In genomic region chr1:93634481-93634891, GRCm38 (mm10) we compare ENCODE assay signal across 8 mouse cellular contexts. TPM values are rescaled to one million over a fixed set of nuclear protein-coding genes. Genes with fewer than 3 reads are reported as not detected.
DNase-seq lines count a peak whose midpoint lies in the region; ATAC-seq and TF ChIP-seq lines count a peak whose summit lies in the region.

No protein-coding gene starts in this region.

- peaks cover 35% of the 10 kb centered on the region for H3K36me3 ChIP-seq in megakaryocyte, embryonic 14.5 days (replicated peaks; ENCODE audit: low read length)
- H3K36me3 ChIP-seq in embryonic facial prominence, embryonic 11.5 days (replicated peaks; ENCODE audit: control insufficient read depth, insufficient read depth, low read depth, low read length), result no peaks in the 10 kb centered on the region
- peaks cover 2% of the 10 kb centered on the region; the same call in 1 of the 2 replicates for H3K36me3 ChIP-seq in heart, embryonic 11.5 days (ENCODE audit: control insufficient read depth, insufficient read depth, low read length)
- peaks cover 15% of the 10 kb centered on the region for H3K36me3 ChIP-seq in kidney, embryonic 15.5 days
- peaks cover 14% of the 10 kb centered on the region; the same call in 1 of the 2 replicates for H3K36me3 ChIP-seq in limb, embryonic 15.5 days
- H3K36me3 ChIP-seq in midbrain, postnatal 0 days (ENCODE audit: insufficient read depth, low read length), result 0 out of 2 replicates have a peak, but pooled peaks cover 7% of the 10 kb centered on the region

- H3K4me2 ChIP-seq in embryonic facial prominence, embryonic 11.5 days (ENCODE audit: low read depth, low read length), result peak overlapping the region; percentile 93
- H3K4me2 ChIP-seq in heart, embryonic 11.5 days, result peak overlapping the region; percentile 91
- peak overlapping the region; percentile 90 for H3K4me2 ChIP-seq in kidney, embryonic 15.5 days
- H3K4me2 ChIP-seq in limb, embryonic 15.5 days, result peak overlapping the region; percentile 82
- peak overlapping the region; percentile 83 for H3K4me2 ChIP-seq in midbrain, postnatal 0 days (ENCODE audit: low read depth, low read length, poor library complexity, severe bottlenecking)

- H3K4me3 ChIP-seq in megakaryocyte, embryonic 14.5 days (replicated peaks), result peak overlapping the region; percentile 96
- H3K4me3 ChIP-seq in embryonic facial prominence, embryonic 11.5 days (ENCODE audit: low read depth, low read length), result peak overlapping the region; percentile 86
- H3K4me3 ChIP-seq in heart, embryonic 11.5 days (ENCODE audit: low read depth, low read length), result peak overlapping the region; percentile 91
- peak overlapping the region; percentile 99 for H3K4me3 ChIP-seq in kidney, embryonic 15.5 days (replicated peaks)
- H3K4me3 ChIP-seq in limb, embryonic 15.5 days, result peak overlapping the region; percentile 96
- H3K4me3 ChIP-seq in midbrain, postnatal 0 days (ENCODE audit: low read depth, low read length), result peak overlapping the region; percentile 88

- no peaks in the 10 kb centered on the region for H3K27me3 ChIP-seq in megakaryocyte, embryonic 14.5 days (replicated peaks)
- no peaks in the 10 kb centered on the region for H3K27me3 ChIP-seq in embryonic facial prominence, embryonic 11.5 days (ENCODE audit: control insufficient read depth, insufficient read depth, low read length)
- no peaks in the 10 kb centered on the region for H3K27me3 ChIP-seq in heart, embryonic 11.5 days (ENCODE audit: control insufficient read depth, insufficient read depth, low read length)
- no peaks in the 10 kb centered on the region for H3K27me3 ChIP-seq in kidney, embryonic 15.5 days
- H3K27me3 ChIP-seq in limb, embryonic 15.5 days, result no peaks in the 10 kb centered on the region
- H3K27me3 ChIP-seq in midbrain, postnatal 0 days (ENCODE audit: insufficient read depth, low read length), result no peaks in the 10 kb centered on the region

- H3K27ac ChIP-seq in embryonic facial prominence, embryonic 11.5 days (replicated peaks; ENCODE audit: low read depth, low read length), result peak overlapping the region; percentile 70; the same call in 1 of the 2 replicates
- H3K27ac ChIP-seq in heart, embryonic 11.5 days (ENCODE audit: low read depth, low read length), result peak overlapping the region; percentile 87
- peak overlapping the region; percentile 94 for H3K27ac ChIP-seq in kidney, embryonic 15.5 days
- H3K27ac ChIP-seq in limb, embryonic 15.5 days, result peak overlapping the region; percentile 91
- peak overlapping the region; percentile 88 for H3K27ac ChIP-seq in midbrain, postnatal 0 days (ENCODE audit: low read depth, low read length)

- DNase-seq in embryonic facial prominence, embryonic 11.5 days (ENCODE audit: low spot score), result peak; percentile 43
- peak; percentile 54 for DNase-seq in midbrain, postnatal 0 days (ENCODE audit: low spot score)
- peak; percentile 15 for DNase-seq in thymus, postnatal 4 days

- H3K9ac ChIP-seq in embryonic facial prominence, embryonic 11.5 days (replicated peaks; ENCODE audit: low read length), result peak overlapping the region; percentile 82
- H3K9ac ChIP-seq in heart, embryonic 11.5 days (ENCODE audit: low read depth, low read length), result peak overlapping the region; percentile 91
- peak overlapping the region; percentile 94 for H3K9ac ChIP-seq in kidney, embryonic 15.5 days
- peak overlapping the region; percentile 99 for H3K9ac ChIP-seq in limb, embryonic 15.5 days
- peak overlapping the region; percentile 88 for H3K9ac ChIP-seq in midbrain, postnatal 0 days (replicated peaks; ENCODE audit: low read length, poor library complexity, severe bottlenecking)

- peaks cover 52% of the 10 kb centered on the region for H3K4me1 ChIP-seq in megakaryocyte, embryonic 14.5 days
- H3K4me1 ChIP-seq in embryonic facial prominence, embryonic 11.5 days (ENCODE audit: control insufficient read depth, insufficient read depth, low read length), result no peaks in the 10 kb centered on the region
- peaks cover 13% of the 10 kb centered on the region for H3K4me1 ChIP-seq in heart, embryonic 11.5 days (ENCODE audit: control insufficient read depth, insufficient read depth, low read length)
- H3K4me1 ChIP-seq in kidney, embryonic 15.5 days, result peaks cover 26% of the 10 kb centered on the region
- peaks cover 21% of the 10 kb centered on the region for H3K4me1 ChIP-seq in limb, embryonic 15.5 days
- H3K4me1 ChIP-seq in midbrain, postnatal 0 days (ENCODE audit: insufficient read depth, low read length), result peaks cover 6% of the 10 kb centered on the region

- no peak for TF ChIP-seq CTCF in midbrain, postnatal 0 days (IDR thresholded peaks at IDR 0.05)

- ATAC-seq in megakaryocyte, adult 5-6 weeks (ENCODE audit: poor library complexity, severe bottlenecking), result no peak
- no peak for ATAC-seq in embryonic facial prominence, embryonic 11.5 days (replicated peaks; ENCODE audit: insufficient number of reproducible peaks, low FRiP score, low TSS enrichment, low read depth)
- ATAC-seq in heart, embryonic 11.5 days (replicated peaks; ENCODE audit: insufficient number of reproducible peaks, low FRiP score, low TSS enrichment), result no peak; the same call in 1 of the 2 replicates
- no peak for ATAC-seq in kidney, embryonic 15.5 days (replicated peaks; ENCODE audit: low FRiP score)
- ATAC-seq in limb, embryonic 15.5 days (ENCODE audit: insufficient number of reproducible peaks, low FRiP score, low TSS enrichment, low read depth), result no peak
- no peak for ATAC-seq in midbrain, postnatal 0 days (ENCODE audit: low FRiP score)

- no peaks in the 10 kb centered on the region for H3K9me3 ChIP-seq in megakaryocyte, embryonic 14.5 days
- H3K9me3 ChIP-seq in embryonic facial prominence, embryonic 11.5 days (replicated peaks; ENCODE audit: control insufficient read depth, low read length), result no peaks in the 10 kb centered on the region
- no peaks in the 10 kb centered on the region for H3K9me3 ChIP-seq in heart, embryonic 11.5 days (replicated peaks; ENCODE audit: control insufficient read depth, low read length)
- H3K9me3 ChIP-seq in kidney, embryonic 15.5 days (replicated peaks), result no peaks in the 10 kb centered on the region
- no peaks in the 10 kb centered on the region for H3K9me3 ChIP-seq in limb, embryonic 15.5 days
- H3K9me3 ChIP-seq in midbrain, postnatal 0 days (ENCODE audit: low read length), result no peaks in the 10 kb centered on the region

- WGBS in embryonic facial prominence, embryonic 11.5 days, result 3% methylated on average over 6 of the region's 6 CpGs
- 7% methylated on average over 6 of the region's 6 CpGs for WGBS in heart, embryonic 11.5 days (ENCODE audit: insufficient replicate concordance)
- 5% methylated on average over 6 of the region's 6 CpGs for WGBS in kidney, embryonic 15.5 days
- 2% methylated on average over 6 of the region's 6 CpGs for WGBS in limb, embryonic 15.5 days
- 4% methylated on average over 6 of the region's 6 CpGs for WGBS in midbrain, postnatal 0 days

RNA-seq across cellular contexts. Expression of gene Stk25, which starts 24.0 kb away (rescaled TPM):
- polyA plus RNA-seq in megakaryocyte, embryonic 14.5 days (2012; ENCODE audit: insufficient read depth, low replicate concordance), result 21.0 and 51.8 TPM in 2 replicates
- 21.4 and 22.7 TPM in 2 replicates for total RNA-seq in megakaryocyte, adult 5-6 weeks (2015)
- total RNA-seq in megakaryocyte, adult 5-6 weeks (2017), result 26.5 and 39.6 TPM in 2 replicates
- 170 and 201 TPM in 2 replicates for polyA plus RNA-seq in embryonic facial prominence, embryonic 11.5 days (2014; fragmentation: Nextera tagmentation; extraction: Ambion mirVana)
- polyA plus RNA-seq in heart, embryonic 11.5 days (2014; fragmentation: Nextera tagmentation; extraction: Ambion mirVana), result 144 and 152 TPM in 2 replicates
- polyA plus RNA-seq in kidney, embryonic 15.5 days (2015; fragmentation: Nextera tagmentation; extraction: Ambion mirVana), result 169 and 180 TPM in 2 replicates
- 176 and 200 TPM in 2 replicates for polyA plus RNA-seq in limb, embryonic 15.5 days (2015; fragmentation: Nextera tagmentation; extraction: Ambion mirVana)
- total RNA-seq in midbrain, postnatal 0 days (2014; rRNA removed), result 301 and 335 TPM in 2 replicates
- 362 and 412 TPM in 2 replicates for polyA plus RNA-seq in midbrain, postnatal 0 days (2015; fragmentation: Nextera tagmentation; extraction: Ambion mirVana)

RNA-seq across cellular contexts. Expression of gene Bok, which starts 51.0 kb away (rescaled TPM):
- 0.84 TPM in 1 of 2 replicates, not detected in the other for polyA plus RNA-seq in megakaryocyte, embryonic 14.5 days (2012; ENCODE audit: insufficient read depth, low replicate concordance)
- not detected in 2 replicates for total RNA-seq in megakaryocyte, adult 5-6 weeks (2015)
- not detected in 2 replicates for total RNA-seq in megakaryocyte, adult 5-6 weeks (2017)
- polyA plus RNA-seq in embryonic facial prominence, embryonic 11.5 days (2014; fragmentation: Nextera tagmentation; extraction: Ambion mirVana), result 24.6 and 25.6 TPM in 2 replicates
- polyA plus RNA-seq in heart, embryonic 11.5 days (2014; fragmentation: Nextera tagmentation; extraction: Ambion mirVana), result 29.2 and 33.2 TPM in 2 replicates
- 79.2 and 92.8 TPM in 2 replicates for polyA plus RNA-seq in kidney, embryonic 15.5 days (2015; fragmentation: Nextera tagmentation; extraction: Ambion mirVana)
- polyA plus RNA-seq in limb, embryonic 15.5 days (2015; fragmentation: Nextera tagmentation; extraction: Ambion mirVana), result 40.5 and 48.4 TPM in 2 replicates
- 99.4 and 108 TPM in 2 replicates for total RNA-seq in midbrain, postnatal 0 days (2014; rRNA removed)
- polyA plus RNA-seq in midbrain, postnatal 0 days (2015; fragmentation: Nextera tagmentation; extraction: Ambion mirVana), result 95.4 and 96.6 TPM in 2 replicates

Comparison
In these comparisons a context has a peak if more than half of its experiments do, and no peak if none do; other contexts are left out.
1. RNA of gene Bok, which starts 51.0 kb away (polyA plus RNA-seq): 95.4 to 96.6 TPM in midbrain, postnatal 0 days, 79.2 to 92.8 TPM in kidney, embryonic 15.5 days, 40.5 to 48.4 TPM in limb, embryonic 15.5 days, 29.2 to 33.2 TPM in heart, embryonic 11.5 days and 24.6 to 25.6 TPM in embryonic facial prominence, embryonic 11.5 days; 0.84 TPM in megakaryocyte, embryonic 14.5 days; every median in the first group is over 10 times any median in the second.
2. Peak in every context shown above with its lines, with median percentiles within 50 percentile points of each other: H3K4me3 ChIP-seq, DNase-seq, H3K27ac ChIP-seq, H3K4me2 ChIP-seq and H3K9ac ChIP-seq.